Mouse (Mus musculus) urinary bladder, adult 18-20 months (tissue): ENCODE data around the gene Klhl29.

Experiments used
- DNase-seq, 2 experiments: peaks; one replicate each; pipeline ENCODE4 v3.0.0; 2022; ENCODE audit warnings: low spot score in 2 of 2, mixed read lengths in 2 of 2

Gene Klhl29

DNA sequence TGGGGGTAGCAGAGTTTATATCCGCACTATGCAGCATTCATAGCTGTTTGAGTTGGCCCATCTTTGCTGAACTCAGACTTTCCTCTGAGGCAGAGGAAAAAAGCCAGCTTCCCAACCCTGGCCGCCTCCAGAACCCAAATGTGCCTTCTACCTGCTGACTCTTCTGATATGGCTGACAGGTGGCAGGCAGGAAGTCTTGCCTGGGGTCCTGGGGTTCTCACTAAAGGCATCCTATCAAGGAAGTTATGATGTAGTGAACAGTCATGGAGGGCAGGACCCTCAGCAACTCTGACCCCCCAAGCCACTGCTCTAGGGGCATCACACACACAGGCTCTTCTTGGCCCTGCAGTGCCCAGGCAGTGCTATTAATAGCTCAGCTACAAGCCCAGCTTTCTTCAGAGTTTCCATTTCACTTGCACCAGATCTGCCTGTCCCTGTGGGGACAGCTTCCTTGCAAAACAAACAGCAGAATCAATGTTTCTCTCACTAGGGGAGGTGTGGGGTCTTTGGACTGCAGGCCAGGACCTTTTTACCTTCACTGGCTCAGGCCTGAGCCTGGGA lies 187.6 kb downstream of the Klhl29 start:
- DNase-seq: no peak

DNA sequence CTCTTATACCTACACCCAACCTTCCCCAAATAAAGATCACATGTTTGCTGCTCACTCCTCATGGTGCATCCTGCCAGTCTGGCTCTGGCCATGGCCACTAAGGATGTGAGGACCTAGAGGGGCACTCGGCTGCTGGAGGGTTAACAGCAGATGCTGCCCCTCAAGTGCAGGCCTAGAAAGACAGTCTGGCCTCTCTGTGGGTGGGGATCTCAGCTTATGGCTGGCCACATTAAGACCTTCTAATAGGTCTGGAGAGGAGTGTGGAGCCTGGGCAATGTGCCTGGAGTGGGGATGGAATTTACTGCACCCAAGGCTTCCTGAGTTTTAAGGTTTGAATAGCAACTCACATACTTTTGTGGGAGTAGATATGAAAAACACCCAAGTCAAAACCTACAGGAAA lies 188.8 kb downstream of the Klhl29 start:
- DNase-seq: peak in 1 of 2 experiments; percentile 8

DNA sequence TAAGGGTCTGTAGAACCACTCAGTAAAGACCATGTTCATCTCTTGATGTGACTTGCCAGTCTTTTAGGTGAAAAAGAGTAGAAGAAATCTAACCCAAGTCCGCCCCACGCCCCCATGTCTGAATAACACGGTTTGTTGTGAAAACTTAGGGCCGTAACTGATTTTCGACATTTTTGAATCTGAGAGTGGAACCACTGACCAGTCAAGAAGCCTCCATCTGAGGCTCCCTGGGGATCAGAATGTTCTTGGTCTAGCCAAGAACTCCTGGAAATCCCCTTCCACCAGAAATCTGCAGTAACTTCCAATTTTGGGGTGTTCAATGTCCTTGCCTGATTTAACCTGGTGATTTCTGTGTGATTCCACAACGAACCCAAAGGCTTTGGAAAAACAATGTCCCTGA lies 189.9 kb downstream of the Klhl29 start:
- DNase-seq: no peak

DNA sequence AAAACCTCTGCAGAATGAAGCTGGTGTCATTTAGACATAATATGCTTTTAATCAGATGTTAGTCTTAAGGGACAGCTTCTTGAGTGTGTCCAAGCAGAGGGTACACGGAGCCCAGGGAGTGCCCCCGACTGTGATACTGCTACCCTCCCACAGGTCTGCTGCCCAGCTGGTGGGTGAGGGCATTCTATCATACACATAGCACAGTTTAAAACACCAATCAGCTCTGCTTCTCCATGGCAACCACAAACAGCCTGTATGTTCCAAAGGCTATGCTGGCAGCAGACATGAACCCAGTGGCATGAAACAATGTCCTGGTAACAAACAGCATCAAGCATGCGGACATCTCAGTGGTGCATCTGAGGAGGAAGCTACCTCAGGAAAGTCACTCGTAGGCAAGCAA lies 192.9 kb downstream of the Klhl29 start:
- DNase-seq: no peak

GRCm38 (mm10) chr12:5182165-5182564 lies 193.3 kb downstream of the Klhl29 start:
- DNase-seq: no peak

- no peak for DNase-seq
Observed at GRCm38 (mm10) chr12:5176716-5177341, 198.7 kb downstream of the Klhl29 start.

GRCm38 (mm10) chr12:5166141-5166540 lies 209.3 kb downstream of the Klhl29 start:
- DNase-seq: no peak

DNA sequence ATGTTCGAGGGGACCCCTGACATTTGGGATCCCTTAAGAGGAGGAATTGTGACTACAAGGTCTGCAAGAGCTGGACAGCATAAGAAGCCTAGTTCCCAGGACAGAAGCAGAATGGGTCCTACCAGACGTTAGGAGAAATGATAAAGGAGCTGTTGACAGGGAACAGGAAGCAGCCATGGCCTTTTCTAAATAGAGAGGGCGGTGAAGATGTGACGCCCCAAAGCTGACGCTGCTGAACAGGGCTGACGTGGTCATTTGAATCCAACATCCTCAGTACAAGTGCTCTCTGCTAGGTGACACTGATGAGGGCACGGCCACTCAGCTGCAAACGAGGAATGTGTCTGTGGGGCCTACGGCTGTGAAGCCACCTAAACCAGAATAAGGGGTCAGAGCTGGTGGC lies 210.1 kb downstream of the Klhl29 start:
- no peak for DNase-seq

DNA sequence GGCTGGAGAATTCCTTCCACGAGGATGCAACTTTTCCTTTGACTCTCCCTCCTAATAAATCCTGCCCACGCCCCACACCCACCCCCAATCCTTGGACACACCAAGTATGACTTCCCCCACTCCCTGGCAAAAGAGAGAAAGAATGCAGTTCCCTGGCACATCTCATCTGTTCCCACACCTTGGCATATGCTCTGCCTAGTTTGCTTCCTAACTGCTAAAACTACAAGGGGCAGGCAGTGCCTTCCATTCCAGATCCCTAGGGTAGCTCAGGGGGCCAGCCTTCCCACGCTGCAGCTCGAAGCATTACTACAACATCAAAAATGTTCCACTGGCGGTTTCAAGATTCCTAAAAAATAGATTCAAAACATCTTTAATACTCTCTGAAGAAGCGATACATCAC lies 212.8 kb downstream of the Klhl29 start:
- no peak for DNase-seq

- no peak for DNase-seq
Observed at GRCm38 (mm10) chr12:5161631-5162030, 213.9 kb downstream of the Klhl29 start.

DNA sequence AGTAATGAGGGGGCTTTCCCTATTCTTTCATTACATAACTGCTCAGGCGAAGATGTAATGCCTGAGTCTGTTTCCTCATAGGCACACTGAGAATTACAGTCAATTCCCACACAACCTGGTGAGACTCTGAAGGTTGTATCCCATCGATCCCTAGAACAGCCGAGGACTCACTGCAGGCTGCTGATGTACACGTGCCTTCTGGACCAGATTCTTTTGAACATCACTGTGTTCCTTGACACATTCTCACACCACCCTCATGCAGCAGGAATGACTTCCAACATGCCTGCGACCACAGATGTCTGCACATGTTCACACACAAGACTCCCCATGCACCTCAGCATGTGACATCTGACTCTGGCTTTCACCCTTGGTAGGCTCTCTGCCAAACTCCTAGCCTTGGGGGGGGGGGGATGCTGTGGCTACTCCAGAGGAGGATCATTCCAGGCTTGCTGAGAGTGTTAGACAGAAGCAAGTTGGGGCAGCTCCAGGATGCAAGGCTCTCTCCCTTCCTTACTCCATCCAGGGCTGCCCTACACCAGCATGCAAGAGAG lies 217.5 kb downstream of the Klhl29 start:
- no peak for DNase-seq

- DNase-seq: no peak
Observed at GRCm38 (mm10) chr12:5157021-5157681, 218.3 kb downstream of the Klhl29 start.

GRCm38 (mm10) chr12:5155177-5155576 lies 220.3 kb downstream of the Klhl29 start:
- DNase-seq: no peak

DNA sequence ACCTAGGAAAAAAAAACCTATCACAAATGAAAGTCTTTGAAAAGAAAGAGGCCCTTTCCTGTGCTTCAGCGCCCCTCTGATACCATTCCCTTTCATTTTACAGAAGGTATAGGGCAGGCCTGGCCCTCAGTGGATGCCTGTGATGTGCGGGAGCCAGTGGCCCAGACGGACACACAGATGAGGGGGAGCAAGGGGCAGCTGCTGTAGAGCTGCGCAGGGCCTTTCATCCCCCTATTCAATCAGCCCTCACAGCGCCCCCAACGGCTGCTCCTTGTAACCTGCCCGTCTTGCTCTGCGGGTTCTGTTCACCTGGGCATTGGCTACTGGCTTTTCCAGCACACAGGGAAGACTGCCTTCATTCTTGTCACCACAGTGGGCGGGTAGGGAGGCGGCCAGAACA lies 223.6 kb downstream of the Klhl29 start:
- DNase-seq: no peak

DNA sequence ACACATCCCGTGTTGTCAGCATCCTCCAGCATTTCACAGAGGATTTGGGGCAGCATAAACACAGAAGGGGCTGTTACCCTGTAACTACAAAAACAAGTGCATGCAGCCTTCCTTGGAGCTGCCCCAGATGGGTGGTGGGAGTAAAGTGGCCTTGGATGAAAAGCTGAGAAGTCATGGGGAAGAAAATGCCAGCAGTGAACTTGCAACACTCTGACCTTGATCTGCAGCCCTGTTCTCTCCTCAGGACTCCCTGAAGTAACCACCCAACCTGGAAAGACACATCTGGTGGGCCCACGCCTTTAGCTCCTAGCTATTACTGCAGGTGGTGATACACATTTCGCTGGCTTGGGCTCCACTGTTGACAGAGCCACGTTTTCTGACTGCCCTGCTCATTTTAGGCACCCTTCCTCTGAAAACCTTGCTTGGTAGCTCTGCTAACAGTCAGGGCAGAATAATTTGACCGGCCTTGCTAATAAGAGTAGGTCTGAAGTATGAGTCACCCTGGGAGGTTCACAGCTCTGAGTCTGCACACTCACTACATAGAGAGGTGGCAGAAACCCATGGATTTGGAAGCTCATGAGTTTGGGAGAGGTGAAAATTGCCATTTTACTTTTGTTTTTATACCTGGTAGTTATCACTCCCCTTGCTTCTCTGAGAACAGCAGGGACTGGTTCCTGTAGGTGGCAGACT lies 228.0 kb downstream of the Klhl29 start:
- DNase-seq: no peak

- no peak for DNase-seq
Observed at GRCm38 (mm10) chr12:5143903-5144781, 231.3 kb downstream of the Klhl29 start.

GRCm38 (mm10) chr12:5143224-5143623 lies 232.3 kb downstream of the Klhl29 start:
- DNase-seq: no peak

GRCm38 (mm10) chr12:5142776-5143175 lies 232.7 kb downstream of the Klhl29 start:
- peak; percentile 46 to 50 for DNase-seq

DNA sequence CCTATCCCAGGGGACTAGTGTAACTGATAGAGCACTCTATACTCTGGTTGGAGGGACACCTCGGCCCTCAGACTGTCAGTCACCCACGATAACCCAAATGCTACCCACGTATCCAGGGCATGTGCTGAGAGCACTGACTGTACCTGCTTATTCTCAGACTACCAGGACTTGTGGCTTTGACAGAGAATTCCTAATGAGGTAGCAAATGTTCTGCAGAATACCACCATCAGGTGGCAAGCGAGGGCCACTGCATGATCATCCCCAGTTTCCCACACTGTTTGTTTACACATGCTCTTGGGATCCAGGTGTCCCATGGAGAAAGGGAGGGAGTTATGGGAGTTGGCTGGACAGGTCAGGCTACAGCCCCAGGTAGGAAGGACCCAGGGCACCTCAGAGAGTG lies 234.4 kb downstream of the Klhl29 start:
- no peak for DNase-seq

GRCm38 (mm10) chr12:5139302-5139701 lies 236.2 kb downstream of the Klhl29 start:
- DNase-seq: no peak

- DNase-seq: no peak
Observed at GRCm38 (mm10) chr12:5136300-5136699, 239.2 kb downstream of the Klhl29 start.
